In genomic region chr14:117452150-117452549, GRCm38 (mm10) we compare ENCODE assay signal across 18 mouse cellular contexts.
DNase-seq lines count a peak whose midpoint lies in the region; ATAC-seq and TF ChIP-seq lines count a peak whose summit lies in the region.
"Had no signal": no experiment of that assay in that cellular context is flagged by ENCODE, and none has a peak within 500 bp of the region (broad histone marks: within the 10 kb centered on the region; RNA-seq: fewer than 3 reads in every experiment).

No protein-coding gene starts in this region.

- DNase-seq in forebrain, embryonic 11.5 days (ENCODE audit: low spot score): no peak
- no peak for DNase-seq in forebrain, embryonic 10.5 days (ENCODE audit: extremely low spot score, low spot score)
- DNase-seq in brain, embryonic 14.5 days (ENCODE audit: low read depth): peak; percentile 70
- peak; percentile 25 for DNase-seq in forebrain, postnatal 0 days
- DNase-seq in layer of hippocampus, adult 11-12 months (ENCODE audit: low spot score): no peak
- no peak for DNase-seq in thymus, postnatal 0 days (ENCODE audit: low spot score)
- DNase-seq: cerebellum, postnatal 25 days; gastrocnemius, postnatal 14 days; heart, postnatal 10 days; kidney, postnatal 10 days; right cerebral cortex, adult 18-20 months; spleen, adult 18-20 months; thymus, postnatal 36 days had no signal

- WGBS in forebrain, embryonic 11.5 days: 41% methylated on average over 7 of the region's 7 CpGs
- 47% methylated on average over 7 of the region's 7 CpGs for WGBS in forebrain, embryonic 10.5 days
- 24% methylated on average over 7 of the region's 7 CpGs for WGBS in forebrain, postnatal 0 days
- WGBS in midbrain, embryonic 16.5 days: 29% methylated on average over 7 of the region's 7 CpGs

- H3K36me3 ChIP-seq in forebrain, embryonic 11.5 days (ENCODE audit: control insufficient read depth, insufficient read depth, low read length): no peaks in the 10 kb centered on the region
- H3K36me3 ChIP-seq in forebrain, embryonic 10.5 days (replicated peaks): no peaks in the 10 kb centered on the region
- H3K36me3 ChIP-seq in forebrain, postnatal 0 days (ENCODE audit: insufficient read depth): no peaks in the 10 kb centered on the region
- no peaks in the 10 kb centered on the region for H3K36me3 ChIP-seq in midbrain, embryonic 16.5 days (ENCODE audit: control insufficient read depth, insufficient read depth, low read length)
- H3K36me3 ChIP-seq: embryonic facial prominence, embryonic 15.5 days; lung, embryonic 15.5 days had no signal

- no peak overlapping the region for H3K4me2 ChIP-seq in forebrain, embryonic 11.5 days (ENCODE audit: low read depth, low read length, severe bottlenecking)
- H3K4me2 ChIP-seq in forebrain, postnatal 0 days (ENCODE audit: low read depth): peak overlapping the region; percentile 26
- H3K4me2 ChIP-seq in midbrain, embryonic 16.5 days (ENCODE audit: low read length): peak overlapping the region; percentile 31
- H3K4me2 ChIP-seq: embryonic facial prominence, embryonic 15.5 days; lung, embryonic 15.5 days had no signal

- no peak overlapping the region for H3K27ac ChIP-seq in forebrain, embryonic 11.5 days (ENCODE audit: low read depth, low read length)
- H3K27ac ChIP-seq in forebrain, embryonic 10.5 days: no peak overlapping the region
- no peak overlapping the region for H3K27ac ChIP-seq in forebrain, postnatal 0 days (ENCODE audit: low read depth, low read length)
- no peak overlapping the region for H3K27ac ChIP-seq in midbrain, embryonic 16.5 days (ENCODE audit: low read length)
- H3K27ac ChIP-seq: embryonic facial prominence, embryonic 15.5 days; lung, embryonic 15.5 days had no signal

- H3K4me3 ChIP-seq in forebrain, embryonic 11.5 days (ENCODE audit: low read depth, low read length): no peak overlapping the region
- no peak overlapping the region for H3K4me3 ChIP-seq in forebrain, embryonic 10.5 days
- H3K4me3 ChIP-seq in forebrain, postnatal 0 days (ENCODE audit: low read depth, low read length): no peak overlapping the region
- H3K4me3 ChIP-seq in midbrain, embryonic 16.5 days (ENCODE audit: low read depth, low read length): no peak overlapping the region
- H3K4me3 ChIP-seq: embryonic facial prominence, embryonic 15.5 days; lung, embryonic 15.5 days had no signal

- TF ChIP-seq CTCF in brain, embryonic 14.5 days (IDR thresholded peaks at IDR 0.05; ENCODE audit: borderline replicate concordance, extremely low read depth, insufficient read depth, insufficient read length): no peak
- no peak for TF ChIP-seq CTCF in forebrain, postnatal 0 days (IDR thresholded peaks at IDR 0.05; ENCODE audit: low read depth)

- peak; percentile 53 for ATAC-seq in forebrain, embryonic 11.5 days (replicated peaks; ENCODE audit: low FRiP score)
- no peak for ATAC-seq in forebrain, postnatal 0 days
- no peak for ATAC-seq in midbrain, embryonic 16.5 days
- ATAC-seq: activated CD4-positive, CD25-positive, alpha-beta regulatory T cell, adult 4 months; intestine, postnatal 0 days had no signal

- H3K27me3 ChIP-seq in forebrain, embryonic 11.5 days (ENCODE audit: control insufficient read depth, insufficient read depth, low read length): no peaks in the 10 kb centered on the region
- no peaks in the 10 kb centered on the region for H3K27me3 ChIP-seq in forebrain, embryonic 10.5 days (ENCODE audit: poor library complexity, severe bottlenecking)
- H3K27me3 ChIP-seq in forebrain, postnatal 0 days (ENCODE audit: insufficient read depth, low read length): no peaks in the 10 kb centered on the region
- no peaks in the 10 kb centered on the region for H3K27me3 ChIP-seq in midbrain, embryonic 16.5 days (ENCODE audit: control insufficient read depth, insufficient read depth, low read depth, low read length)
- H3K27me3 ChIP-seq: embryonic facial prominence, embryonic 15.5 days; lung, embryonic 15.5 days had no signal

- no peak for TF ChIP-seq POLR2A in brain, embryonic 14.5 days (IDR thresholded peaks at IDR 0.05; ENCODE audit: borderline replicate concordance, extremely low read depth, insufficient read depth, insufficient read length, poor library complexity, severe bottlenecking)

- no peaks in the 10 kb centered on the region for H3K9me3 ChIP-seq in forebrain, embryonic 11.5 days (ENCODE audit: control insufficient read depth, low read length)
- no peaks in the 10 kb centered on the region for H3K9me3 ChIP-seq in forebrain, embryonic 10.5 days
- H3K9me3 ChIP-seq in forebrain, postnatal 0 days (ENCODE audit: low read length): no peaks in the 10 kb centered on the region
- no peaks in the 10 kb centered on the region for H3K9me3 ChIP-seq in midbrain, embryonic 16.5 days (replicated peaks; ENCODE audit: control insufficient read depth, low read length, poor library complexity, severe bottlenecking)
- H3K9me3 ChIP-seq: embryonic facial prominence, embryonic 15.5 days; lung, embryonic 15.5 days had no signal

- H3K9ac ChIP-seq in forebrain, embryonic 11.5 days (ENCODE audit: low read length): no peak overlapping the region
- H3K9ac ChIP-seq in forebrain, postnatal 0 days: no peak overlapping the region
- no peak overlapping the region for H3K9ac ChIP-seq in midbrain, embryonic 16.5 days (ENCODE audit: low read depth, low read length)
- H3K9ac ChIP-seq: embryonic facial prominence, embryonic 15.5 days; lung, embryonic 15.5 days had no signal

- no peaks in the 10 kb centered on the region for H3K4me1 ChIP-seq in forebrain, embryonic 11.5 days (replicated peaks; ENCODE audit: control insufficient read depth, insufficient read depth, low read length)
- H3K4me1 ChIP-seq in forebrain, embryonic 10.5 days: peaks cover 12% of the 10 kb centered on the region
- H3K4me1 ChIP-seq in forebrain, postnatal 0 days (ENCODE audit: insufficient read depth): no peaks in the 10 kb centered on the region
- H3K4me1 ChIP-seq in midbrain, embryonic 16.5 days (ENCODE audit: control insufficient read depth, insufficient read depth, low read length): no peaks in the 10 kb centered on the region
- H3K4me1 ChIP-seq: embryonic facial prominence, embryonic 15.5 days; lung, embryonic 15.5 days had no signal

Comparison
In these comparisons a context has a peak if more than half of its experiments do, and no peak if none do; other contexts are left out.
1. DNase-seq: peak in brain, embryonic 14.5 days (single experiment) and forebrain, postnatal 0 days (single experiment); none in forebrain, embryonic 11.5 days (single experiment), forebrain, embryonic 10.5 days (single experiment), layer of hippocampus, adult 11-12 months (single experiment) and thymus, postnatal 0 days (single experiment).